Mouse (Mus musculus) cerebellum, adult 8-10 months (tissue): ENCODE data around the gene Ier3.

Source experiments
- DNase-seq: peaks from one replicate; pipeline ENCODE4 v3.0.0; 2022

Gene Ier3

DNA sequence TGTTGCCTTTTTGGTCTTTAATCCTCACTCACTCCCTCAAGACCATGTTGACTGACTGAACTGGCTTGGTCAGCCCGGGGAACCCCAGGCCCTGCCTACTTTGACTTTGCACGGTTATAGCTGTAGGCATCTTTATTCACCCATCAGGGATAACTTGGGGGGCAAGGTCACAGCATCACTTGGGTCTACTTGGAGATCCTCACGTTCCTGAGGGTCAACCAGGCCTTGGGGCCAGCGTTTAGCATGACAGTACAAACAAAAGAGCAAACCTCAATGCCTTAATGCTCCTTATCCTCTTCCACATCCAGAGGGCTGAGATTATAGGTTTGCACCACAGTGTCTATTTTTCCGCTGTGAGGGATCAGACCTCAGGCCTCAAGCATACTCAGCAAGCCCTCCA is 9.2 kb upstream of the Ier3 start:
- no peak for DNase-seq

DNA sequence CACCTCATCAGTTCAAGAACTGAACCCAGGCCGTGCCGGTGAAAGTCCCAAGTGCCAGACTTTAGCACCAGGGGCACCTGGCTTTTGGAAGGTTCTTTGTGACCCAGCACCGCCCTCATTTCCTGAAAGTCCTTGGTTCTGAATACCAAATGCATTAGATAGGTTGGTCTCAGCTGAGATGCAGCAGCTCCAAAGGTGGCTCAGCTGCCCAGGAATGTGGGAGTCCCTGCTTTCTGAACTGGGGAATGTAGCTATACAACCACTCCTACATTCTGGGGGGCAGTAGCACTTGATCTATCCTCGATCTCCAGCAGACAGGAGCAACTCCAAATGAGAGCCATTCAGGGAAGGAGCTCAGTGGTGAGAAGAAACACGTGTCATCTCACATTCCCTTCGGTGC is 8.7 kb upstream of the Ier3 start:
- no peak for DNase-seq

- DNase-seq: no peak
Observed at GRCm38 (mm10) chr17:35813245-35813647, 8.2 kb upstream of the Ier3 start.

DNA sequence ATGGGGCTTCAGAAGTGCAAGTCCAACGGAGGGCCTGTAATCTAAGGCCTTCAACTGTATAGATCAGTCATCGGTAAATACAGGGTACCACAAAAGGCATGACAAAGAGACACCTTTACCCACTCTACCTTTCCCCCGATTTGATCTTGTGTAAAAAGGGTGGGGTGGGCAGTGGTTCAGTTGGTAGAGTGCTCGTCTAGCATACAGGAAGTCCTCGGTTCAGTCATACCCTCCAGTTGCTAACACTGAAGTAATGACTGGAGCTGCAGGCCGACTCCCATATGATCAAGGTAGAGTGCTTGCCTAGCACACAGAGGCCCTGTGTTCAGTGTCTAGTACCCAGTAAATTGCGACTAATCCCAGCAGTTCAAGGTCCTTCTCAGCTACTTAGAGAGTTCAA is 7.8 kb upstream of the Ier3 start:
- no peak for DNase-seq

GRCm38 (mm10) chr17:35814678-35815077 is 6.8 kb upstream of the Ier3 start:
- no peak for DNase-seq

DNA sequence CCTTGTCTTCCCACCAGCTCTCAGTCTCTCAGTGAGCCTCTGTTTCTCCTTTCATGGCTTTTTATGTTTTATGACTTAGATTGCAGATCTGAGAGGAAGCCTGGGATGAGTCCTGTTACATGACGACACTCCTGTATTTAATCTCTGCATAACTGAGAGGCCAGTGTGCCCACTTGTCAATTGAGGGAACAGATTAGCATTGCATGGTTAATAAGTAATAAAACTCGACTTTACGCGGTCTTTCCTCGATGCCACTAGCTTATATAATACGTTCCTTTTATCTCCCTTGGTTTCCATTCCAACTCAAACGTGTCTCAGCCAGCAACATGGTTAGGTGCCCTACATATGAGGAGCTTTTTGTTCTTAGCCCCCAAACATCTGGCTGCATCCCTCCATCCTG is 5.6 kb upstream of the Ier3 start:
- DNase-seq: no peak

DNA sequence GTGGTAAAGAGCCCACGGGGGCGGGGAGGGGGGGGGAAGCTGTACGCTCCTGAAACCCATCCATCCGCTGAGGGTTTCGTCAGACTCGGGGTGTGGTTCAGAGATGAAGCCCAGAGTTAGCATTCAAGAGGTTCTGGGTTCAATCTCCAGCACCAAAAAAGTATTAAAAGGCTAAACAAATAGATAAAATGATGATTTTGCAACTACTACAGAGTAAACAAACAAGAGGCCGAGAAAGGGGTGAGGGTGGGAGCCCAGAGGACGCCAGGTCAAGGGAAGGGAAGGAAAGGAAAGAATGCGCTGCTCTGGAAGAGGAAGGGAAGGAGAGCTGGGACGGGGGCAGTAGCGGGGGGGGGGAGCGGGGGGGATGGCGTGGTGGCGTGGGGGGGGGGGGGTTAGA is 4.8 kb upstream of the Ier3 start:
- DNase-seq: no peak

- DNase-seq: no peak
Observed at GRCm38 (mm10) chr17:35817226-35817625, 4.3 kb upstream of the Ier3 start.

DNA sequence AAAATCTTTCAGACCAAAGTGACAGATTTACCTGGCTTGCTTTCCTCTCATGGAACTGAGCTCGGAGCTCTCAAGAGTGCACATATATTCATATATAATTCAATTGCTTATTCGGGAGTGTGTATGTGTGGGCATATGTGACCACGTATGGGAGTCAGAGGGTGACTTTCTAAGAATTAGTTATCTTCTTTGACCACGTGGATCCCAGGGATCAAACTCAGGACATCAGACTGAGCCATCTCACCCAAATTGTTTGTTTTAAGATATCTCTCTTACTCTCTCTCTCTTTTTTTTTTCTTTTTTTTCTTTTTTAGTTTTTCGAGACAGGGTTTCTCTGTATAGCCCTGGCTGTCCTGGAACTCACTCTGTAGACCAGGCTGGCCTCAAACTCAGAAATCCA is 1.4 kb upstream of the Ier3 start:
- DNase-seq: no peak

- no peak for DNase-seq
Observed at GRCm38 (mm10) chr17:35822564-35822963, 1.1 kb downstream of the Ier3 start.

- DNase-seq: peak; percentile 69
Observed at GRCm38 (mm10) chr17:35822964-35823937, 1.8 kb downstream of the Ier3 start, which contains the start of gene Flot1. Flot1 (plus strand) TSS chr17:35823230.

DNA sequence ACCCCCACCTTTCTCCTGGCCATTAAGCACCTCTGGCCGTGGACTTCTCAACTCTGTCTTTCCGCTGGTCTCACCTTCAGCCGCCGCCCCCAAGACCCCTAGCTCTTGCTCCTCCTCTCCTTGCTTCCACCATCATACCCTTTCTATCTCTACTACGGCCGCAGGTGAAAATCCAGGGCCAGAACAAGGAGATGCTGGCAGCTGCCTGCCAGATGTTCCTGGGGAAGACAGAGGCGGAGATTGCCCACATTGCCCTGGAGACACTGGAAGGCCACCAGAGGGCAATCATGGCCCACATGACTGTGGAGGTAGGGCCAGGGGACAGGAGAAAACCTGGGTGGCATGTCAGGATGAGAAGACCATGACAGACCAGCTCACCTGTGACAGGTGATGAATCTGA is 2.9 kb downstream of the Ier3 start:
- DNase-seq: no peak

DNA sequence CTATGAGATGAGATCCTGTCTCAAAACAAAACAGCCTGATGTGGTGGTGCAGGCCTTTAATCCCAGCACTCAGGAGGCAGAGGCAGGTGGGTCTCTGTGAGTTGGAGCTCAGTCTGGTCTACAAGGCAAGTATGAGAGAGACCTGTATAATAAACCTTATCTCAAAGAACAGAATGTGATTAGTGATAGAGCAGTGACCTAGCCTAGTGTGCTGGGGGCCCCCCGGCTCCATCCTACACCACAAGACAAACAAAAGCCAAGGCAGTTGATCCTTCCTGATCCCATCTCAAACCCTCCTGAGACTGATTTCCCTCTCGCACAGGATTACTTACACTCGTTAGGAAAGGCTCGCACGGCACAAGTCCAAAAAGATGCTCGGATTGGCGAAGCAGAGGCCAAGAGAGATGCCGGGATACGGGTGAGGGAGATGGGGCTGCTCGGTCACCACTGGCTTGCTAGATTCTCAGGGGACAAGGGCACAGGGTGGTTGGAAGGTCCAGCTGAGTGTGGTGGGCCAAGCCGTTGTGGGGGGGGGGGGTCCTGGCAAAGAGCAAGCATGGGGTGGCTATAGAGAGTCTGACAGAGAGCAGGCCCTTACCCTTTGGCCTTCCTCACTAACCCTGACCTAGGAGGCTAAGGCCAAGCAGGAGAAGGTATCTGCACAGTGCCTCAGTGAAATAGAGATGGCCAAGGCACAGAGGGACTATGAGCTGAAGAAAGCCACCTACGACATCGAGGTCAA is 3.8 kb downstream of the Ier3 start:
- DNase-seq: no peak

DNA sequence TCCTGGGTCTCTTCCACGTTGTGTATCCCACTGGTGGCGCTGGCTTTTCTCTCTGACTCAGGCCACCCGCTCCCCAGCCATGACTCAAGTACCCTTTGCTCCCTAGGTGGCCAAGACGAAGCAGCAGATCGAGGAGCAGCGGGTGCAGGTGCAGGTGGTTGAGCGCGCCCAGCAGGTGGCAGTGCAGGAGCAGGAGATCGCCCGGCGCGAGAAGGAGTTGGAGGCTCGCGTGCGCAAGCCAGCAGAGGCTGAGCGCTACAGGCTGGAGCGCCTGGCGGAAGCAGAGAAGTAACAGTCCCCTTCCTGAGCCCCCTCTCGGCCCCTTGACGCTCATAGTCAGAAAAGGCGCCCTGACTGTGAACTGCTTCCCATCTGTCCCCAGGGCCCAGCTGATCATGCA is 8.3 kb downstream of the Ier3 start:
- peak; percentile 79 for DNase-seq

- no peak for DNase-seq
Observed at GRCm38 (mm10) chr17:35832400-35833238, 11.1 kb downstream of the Ier3 start.

- DNase-seq: no peak
Observed at GRCm38 (mm10) chr17:35833239-35833751, 11.8 kb downstream of the Ier3 start.

DNA sequence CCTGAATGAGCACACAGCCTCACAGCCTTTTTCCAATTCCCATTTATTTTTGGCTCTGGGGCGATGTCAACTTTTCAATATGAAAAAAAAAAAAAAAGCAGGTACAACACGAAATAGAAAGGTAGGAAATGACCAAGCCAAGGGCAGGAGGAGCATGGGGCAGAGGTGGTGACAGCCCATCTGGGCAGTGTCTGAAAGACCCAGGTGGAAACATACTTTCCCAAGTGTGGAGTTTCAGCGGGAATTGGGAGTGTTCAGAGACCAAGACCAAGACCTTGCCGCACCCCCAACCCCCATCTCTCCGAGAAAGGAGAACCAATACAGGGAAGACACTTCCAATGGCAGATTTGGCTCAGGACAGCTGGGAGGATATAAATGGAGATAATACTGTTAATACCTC is 12.4 kb downstream of the Ier3 start:
- DNase-seq: no peak

DNA sequence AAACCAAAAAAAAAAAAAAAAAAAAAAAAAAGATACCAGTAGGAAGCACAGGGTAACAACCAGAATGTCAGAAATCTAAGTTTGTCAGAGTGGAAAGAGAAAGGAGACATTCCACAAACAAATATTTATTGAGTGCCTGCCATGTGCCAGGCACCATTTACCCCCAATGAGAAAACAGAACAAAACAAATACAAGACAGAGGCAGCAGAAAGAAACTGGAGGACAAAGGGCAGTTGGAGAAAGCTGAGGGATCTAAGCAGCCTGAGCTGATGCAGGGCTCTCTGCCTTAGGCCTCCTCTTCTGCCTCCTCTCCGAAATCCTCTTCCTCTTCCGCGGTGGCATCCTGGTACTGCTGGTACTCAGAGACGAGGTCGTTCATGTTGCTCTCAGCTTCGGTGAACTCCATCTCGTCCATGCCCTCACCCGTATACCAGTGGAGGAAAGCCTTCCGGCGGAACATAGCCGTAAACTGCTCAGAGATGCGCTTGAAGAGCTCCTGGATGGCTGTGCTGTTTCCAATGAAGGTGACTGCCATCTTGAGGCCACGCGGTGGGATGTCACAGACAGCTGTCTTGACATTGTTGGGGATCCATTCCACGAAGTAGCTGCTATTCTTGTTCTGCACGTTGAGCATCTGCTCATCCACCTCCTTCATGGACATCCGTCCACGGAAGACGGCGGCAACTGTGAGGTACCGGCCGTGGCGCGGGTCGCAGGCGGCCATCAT is 13.4 kb downstream of the Ier3 start:
- peak; percentile 36 for DNase-seq

GRCm38 (mm10) chr17:35835424-35836140 is 14.1 kb downstream of the Ier3 start:
- DNase-seq: peak; percentile 51

DNA sequence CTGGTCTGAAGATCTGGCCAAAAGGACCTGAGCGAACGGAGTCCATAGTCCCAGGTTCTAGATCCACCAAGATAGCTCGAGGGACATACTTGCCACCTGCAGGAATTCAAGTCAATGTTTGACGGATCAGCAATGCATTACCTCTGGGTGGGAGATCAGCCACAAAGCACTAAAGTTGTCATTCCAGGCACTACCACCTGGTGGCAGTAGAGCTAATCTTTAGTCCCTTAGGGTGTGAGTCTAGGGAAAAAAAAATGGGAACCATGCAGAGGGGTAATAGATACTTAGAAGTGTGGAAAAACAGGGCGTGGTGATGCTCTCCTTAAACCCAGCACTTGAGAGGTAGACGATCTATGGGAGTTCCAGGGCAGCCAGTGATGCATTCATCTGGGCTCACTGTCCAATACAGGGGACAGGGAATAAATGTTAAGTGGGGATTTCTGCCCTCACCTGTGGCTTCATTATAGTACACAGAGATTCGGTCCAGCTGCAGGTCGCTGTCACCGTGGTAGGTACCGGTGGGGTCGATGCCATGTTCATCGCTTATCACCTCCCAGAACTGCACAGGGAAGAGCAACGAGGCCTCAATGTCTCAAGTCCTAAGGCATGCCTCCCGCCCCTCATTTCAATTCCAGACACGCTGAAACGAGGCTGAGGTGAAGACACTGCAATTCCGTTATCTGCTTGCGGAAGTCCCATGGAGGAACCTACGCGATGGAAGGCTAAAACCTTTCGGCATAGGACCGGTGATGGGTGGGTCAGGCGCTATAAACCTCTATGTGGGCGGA is 14.9 kb downstream of the Ier3 start:
- DNase-seq: peak; percentile 90

GRCm38 (mm10) chr17:35836991-35837422 is 15.5 kb downstream of the Ier3 start:
- peak; percentile 75 for DNase-seq
